Mouse (Mus musculus): ENCODE measurements around the gene Sox5. TPM values are rescaled to one million over a fixed set of nuclear protein-coding genes. Genes with fewer than 3 reads are reported as not detected.

Sox5 gene
- polyA plus RNA-seq, 1 experiment from 2014 or later: 19.9 TPM

DNA sequence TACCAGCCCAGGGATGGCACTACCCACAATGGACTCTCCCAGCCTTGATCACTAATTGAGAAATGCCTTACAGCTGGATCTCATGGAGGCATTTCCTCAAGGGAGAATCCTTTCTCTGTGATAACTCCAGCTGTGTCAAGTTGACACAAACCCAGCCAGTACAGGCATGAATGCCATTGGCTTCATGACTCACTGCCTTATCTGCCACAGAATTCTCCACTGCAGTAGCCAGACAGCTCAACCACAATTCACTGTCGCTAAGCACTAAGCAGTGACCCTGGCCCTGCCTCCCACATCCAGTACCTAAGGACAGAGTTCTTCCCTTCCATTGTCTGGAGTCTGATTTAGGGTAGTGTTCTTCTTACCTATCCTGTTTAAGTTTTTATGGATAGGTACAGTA, 65.4 kb downstream of the Sox5 start:
- Histone ChIP-seq H3K4me3 (no peak overlapping the region), H3K4me1 (replicated peaks) (peaks cover 23% of the 10 kb centered on the region), H3K27me3 (replicated peaks) (no peaks in the 10 kb centered on the region), H3K9ac (no peak overlapping the region), H3K27ac (ENCODE audit: poor library complexity, severe bottlenecking) (0 out of 2 replicates have a peak overlapping the region, but pooled peaks have one; percentile 1), H3K4me2 (no peak overlapping the region), H3K9me3 (replicated peaks) (no peaks in the 10 kb centered on the region), H3K36me3 (no peaks in the 10 kb centered on the region)
- ATAC-seq (ENCODE audit: insufficient number of reproducible peaks, low FRiP score): no peak
- WGBS: 0% methylated on average over 1 of the region's 1 CpGs

DNA sequence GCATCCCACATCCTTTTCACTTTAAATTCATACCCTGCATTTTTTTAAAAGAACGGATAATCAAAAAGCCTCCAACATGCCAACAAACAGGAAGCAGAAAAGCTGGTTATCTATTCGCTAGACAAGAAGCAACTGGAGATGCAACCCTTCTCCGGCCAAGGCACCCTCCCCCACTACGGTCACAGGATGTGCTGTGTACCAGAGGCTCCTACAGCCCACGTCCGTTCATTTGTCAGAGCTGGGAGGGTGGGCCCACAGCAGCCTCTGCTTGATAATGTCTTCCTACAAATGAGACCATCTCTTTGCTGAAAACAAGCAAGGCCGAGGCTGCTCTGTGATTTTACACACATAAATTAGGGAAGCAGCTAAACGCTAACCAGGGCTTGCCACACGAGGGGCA, 69.9 kb downstream of the Sox5 start:
- Histone ChIP-seq H3K9ac (no peak overlapping the region), H3K4me1 (replicated peaks) (peaks cover 44% of the 10 kb centered on the region), H3K9me3 (replicated peaks) (no peaks in the 10 kb centered on the region), H3K4me3 (no peak overlapping the region), H3K4me2 (peak overlapping the region; percentile 31), H3K36me3 (no peaks in the 10 kb centered on the region), H3K27me3 (replicated peaks) (no peaks in the 10 kb centered on the region), H3K27ac (ENCODE audit: poor library complexity, severe bottlenecking) (0 out of 2 replicates have a peak overlapping the region, but pooled peaks have one; percentile 36)
- ATAC-seq (ENCODE audit: insufficient number of reproducible peaks, low FRiP score): peak; percentile 74; the same call in 1 of the 2 replicates
- WGBS: 35% methylated on average over 9 of the region's 9 CpGs

DNA sequence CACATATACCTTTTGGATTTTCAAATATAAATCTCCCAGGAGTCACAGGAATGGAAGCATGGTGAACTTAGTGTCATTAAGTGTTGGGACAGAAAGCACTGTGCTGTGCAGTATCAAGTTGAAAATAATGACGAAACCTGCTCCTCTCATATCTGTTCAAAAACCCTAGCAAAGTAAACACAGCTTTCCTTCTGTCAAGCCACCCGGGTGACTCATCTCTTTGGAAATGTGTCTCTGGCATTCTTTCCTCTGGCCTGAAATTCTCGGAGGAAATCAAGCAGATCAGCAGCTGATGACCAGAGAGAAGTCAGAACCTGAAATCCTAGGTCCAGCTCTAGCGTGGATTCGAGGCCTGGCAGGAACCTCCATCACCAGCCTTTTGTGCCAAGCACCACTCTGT, 71.0 kb downstream of the Sox5 start:
- no peak overlapping the region for H3K9ac ChIP-seq
- H3K27ac ChIP-seq (ENCODE audit: poor library complexity, severe bottlenecking): peak overlapping the region; percentile 6; the same call in 1 of the 2 replicates
- H3K36me3 ChIP-seq: no peaks in the 10 kb centered on the region
- H3K4me3 ChIP-seq: no peak overlapping the region
- H3K27me3 ChIP-seq (replicated peaks): no peaks in the 10 kb centered on the region
- ATAC-seq (ENCODE audit: insufficient number of reproducible peaks, low FRiP score): no peak
- H3K9me3 ChIP-seq (replicated peaks): no peaks in the 10 kb centered on the region
- no peak overlapping the region for H3K4me2 ChIP-seq
- peaks cover 42% of the 10 kb centered on the region for H3K4me1 ChIP-seq (replicated peaks)
- 21% methylated on average over 5 of the region's 5 CpGs for WGBS

GRCm38 (mm10) chr6:144709614-144710180, 72.1 kb downstream of the Sox5 start:
- Histone ChIP-seq H3K4me1 (replicated peaks) (peaks cover 42% of the 10 kb centered on the region), H3K4me2 (no peak overlapping the region), H3K36me3 (no peaks in the 10 kb centered on the region), H3K27ac (ENCODE audit: poor library complexity, severe bottlenecking) (no peak overlapping the region), H3K9ac (no peak overlapping the region), H3K27me3 (replicated peaks) (no peaks in the 10 kb centered on the region), H3K9me3 (replicated peaks) (no peaks in the 10 kb centered on the region), H3K4me3 (no peak overlapping the region)
- no peak for ATAC-seq (ENCODE audit: insufficient number of reproducible peaks, low FRiP score)
- WGBS: 81% methylated on average over 9 of the region's 9 CpGs

- H3K36me3 ChIP-seq: no peaks in the 10 kb centered on the region
- peaks cover 36% of the 10 kb centered on the region for H3K4me1 ChIP-seq (replicated peaks)
- no peak overlapping the region for H3K27ac ChIP-seq (ENCODE audit: poor library complexity, severe bottlenecking)
- 80% methylated on average over 4 of the region's 4 CpGs for whole genome bisulfite sequencing
- ATAC-seq (ENCODE audit: insufficient number of reproducible peaks, low FRiP score): no peak
- no peaks in the 10 kb centered on the region for H3K27me3 ChIP-seq (replicated peaks)
- no peak overlapping the region for H3K4me3 ChIP-seq
- H3K4me2 ChIP-seq: no peak overlapping the region
- H3K9ac ChIP-seq: no peak overlapping the region
- H3K9me3 ChIP-seq (replicated peaks): 0 out of 2 replicates have a peak, but pooled peaks cover 4% of the 10 kb centered on the region
Measured at GRCm38 (mm10) chr6:144708410-144708809, 73.4 kb downstream of the Sox5 start.

DNA sequence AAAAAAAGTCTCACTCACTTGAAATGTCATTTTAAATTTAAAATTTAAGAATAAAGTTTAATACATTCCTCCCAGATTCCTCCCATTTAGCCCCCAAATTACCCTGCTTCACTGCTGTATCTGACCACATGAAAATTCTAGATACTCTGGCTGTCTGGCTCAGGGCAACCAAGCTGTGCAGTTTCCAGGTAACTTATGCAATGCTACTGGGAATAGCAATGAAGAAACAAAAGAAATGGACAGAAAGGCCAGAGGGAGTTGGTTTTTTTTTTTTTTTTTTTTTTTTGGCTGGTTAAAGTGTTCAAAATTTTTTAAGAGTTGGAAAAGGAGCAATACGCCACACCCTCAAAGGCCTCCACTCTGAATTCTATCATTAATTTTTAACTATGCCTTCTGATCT, 73.8 kb downstream of the Sox5 start:
- peaks cover 36% of the 10 kb centered on the region for H3K4me1 ChIP-seq (replicated peaks)
- H3K4me3 ChIP-seq: no peak overlapping the region
- WGBS: 93% methylated on average over 1 of the region's 1 CpGs
- H3K9me3 ChIP-seq (replicated peaks): 0 out of 2 replicates have a peak, but pooled peaks cover 4% of the 10 kb centered on the region
- H3K27me3 ChIP-seq (replicated peaks): no peaks in the 10 kb centered on the region
- no peaks in the 10 kb centered on the region for H3K36me3 ChIP-seq
- no peak overlapping the region for H3K4me2 ChIP-seq
- H3K9ac ChIP-seq: no peak overlapping the region
- H3K27ac ChIP-seq (ENCODE audit: poor library complexity, severe bottlenecking): no peak overlapping the region
- ATAC-seq (ENCODE audit: insufficient number of reproducible peaks, low FRiP score): no peak

GRCm38 (mm10) chr6:144704962-144705361, 76.8 kb downstream of the Sox5 start:
- Histone ChIP-seq H3K36me3 (no peaks in the 10 kb centered on the region), H3K9ac (no peak overlapping the region), H3K4me1 (replicated peaks) (peaks cover 20% of the 10 kb centered on the region), H3K27ac (ENCODE audit: poor library complexity, severe bottlenecking) (no peak overlapping the region), H3K4me3 (no peak overlapping the region), H3K27me3 (replicated peaks) (no peaks in the 10 kb centered on the region), H3K9me3 (replicated peaks) (0 out of 2 replicates have a peak, but pooled peaks cover 4% of the 10 kb centered on the region), H3K4me2 (no peak overlapping the region)
- 42% methylated on average over 5 of the region's 5 CpGs for WGBS
- ATAC-seq (ENCODE audit: insufficient number of reproducible peaks, low FRiP score): no peak

DNA sequence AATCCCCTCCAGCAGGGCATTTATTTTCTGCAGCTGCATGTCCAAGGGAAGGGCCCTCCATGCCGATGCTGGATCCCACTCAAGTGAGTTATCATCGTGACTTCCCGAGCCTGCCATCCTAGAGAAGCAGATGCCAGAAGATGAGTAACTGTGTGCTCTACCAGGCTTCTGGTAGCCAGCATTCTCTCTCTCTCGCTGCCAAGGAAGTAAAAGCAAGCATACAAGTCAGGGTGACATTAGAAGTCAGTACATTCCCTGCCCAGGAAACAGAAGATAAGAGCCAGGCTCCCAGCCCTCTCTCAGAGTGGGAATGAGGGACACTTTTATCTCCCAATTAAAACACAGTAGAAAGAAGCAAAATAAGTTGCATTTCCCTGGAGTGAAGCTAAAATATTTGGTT, 86.1 kb downstream of the Sox5 start:
- Histone ChIP-seq H3K27ac (ENCODE audit: poor library complexity, severe bottlenecking) (no peak overlapping the region), H3K4me2 (no peak overlapping the region), H3K36me3 (no peaks in the 10 kb centered on the region), H3K9me3 (replicated peaks) (no peaks in the 10 kb centered on the region), H3K27me3 (replicated peaks) (no peaks in the 10 kb centered on the region), H3K4me3 (no peak overlapping the region), H3K9ac (no peak overlapping the region), H3K4me1 (replicated peaks) (peaks cover 8% of the 10 kb centered on the region; the same call in 1 of the 2 replicates)
- 10% methylated on average over 4 of the region's 4 CpGs for WGBS
- ATAC-seq (ENCODE audit: insufficient number of reproducible peaks, low FRiP score): no peak

- ATAC-seq (ENCODE audit: insufficient number of reproducible peaks, low FRiP score): no peak
- Histone ChIP-seq H3K27ac (ENCODE audit: poor library complexity, severe bottlenecking) (no peak overlapping the region), H3K4me2 (no peak overlapping the region), H3K36me3 (no peaks in the 10 kb centered on the region), H3K27me3 (replicated peaks) (no peaks in the 10 kb centered on the region), H3K4me3 (no peak overlapping the region), H3K9me3 (replicated peaks) (no peaks in the 10 kb centered on the region), H3K9ac (no peak overlapping the region), H3K4me1 (replicated peaks) (peaks cover 8% of the 10 kb centered on the region; the same call in 1 of the 2 replicates)
- 82% methylated on average over 7 of the region's 7 CpGs for WGBS
Measured at GRCm38 (mm10) chr6:144693211-144693899, 88.4 kb downstream of the Sox5 start.

- no peak for ATAC-seq (ENCODE audit: insufficient number of reproducible peaks, low FRiP score)
- H3K9ac ChIP-seq: no peak overlapping the region
- H3K4me1 ChIP-seq (replicated peaks): peaks cover 16% of the 10 kb centered on the region
- H3K9me3 ChIP-seq (replicated peaks): no peaks in the 10 kb centered on the region
- 71% methylated on average over 7 of the region's 7 CpGs for WGBS
- no peak overlapping the region for H3K4me3 ChIP-seq
- H3K27ac ChIP-seq (ENCODE audit: poor library complexity, severe bottlenecking): no peak overlapping the region
- H3K4me2 ChIP-seq: no peak overlapping the region
- H3K36me3 ChIP-seq: no peaks in the 10 kb centered on the region
- no peaks in the 10 kb centered on the region for H3K27me3 ChIP-seq (replicated peaks)
Measured at GRCm38 (mm10) chr6:144691298-144692041, 90.3 kb downstream of the Sox5 start.

- WGBS: 85% methylated on average over 3 of the region's 3 CpGs
- no peaks in the 10 kb centered on the region for H3K27me3 ChIP-seq (replicated peaks)
Measured at GRCm38 (mm10) chr6:144689076-144689475, 92.7 kb downstream of the Sox5 start.

More at GRCm38 (mm10) chr6:144689076-144689475, 92.7 kb downstream of the Sox5 start:
- Histone ChIP-seq H3K4me3 (no peak overlapping the region), H3K27ac (ENCODE audit: poor library complexity, severe bottlenecking) (no peak overlapping the region), H3K4me1 (replicated peaks) (peaks cover 8% of the 10 kb centered on the region), H3K9me3 (replicated peaks) (no peaks in the 10 kb centered on the region), H3K4me2 (no peak overlapping the region), H3K36me3 (no peaks in the 10 kb centered on the region), H3K9ac (no peak overlapping the region)
- no peak for ATAC-seq (ENCODE audit: insufficient number of reproducible peaks, low FRiP score)
